Mouse (Mus musculus): ENCODE data around the gene Tgoln1. TPM values are rescaled to one million over a fixed set of nuclear protein-coding genes. Genes with fewer than 3 reads are reported as not detected.

Gene Tgoln1
- polyA plus RNA-seq, 1 experiment, result 2.9 TPM

DNA sequence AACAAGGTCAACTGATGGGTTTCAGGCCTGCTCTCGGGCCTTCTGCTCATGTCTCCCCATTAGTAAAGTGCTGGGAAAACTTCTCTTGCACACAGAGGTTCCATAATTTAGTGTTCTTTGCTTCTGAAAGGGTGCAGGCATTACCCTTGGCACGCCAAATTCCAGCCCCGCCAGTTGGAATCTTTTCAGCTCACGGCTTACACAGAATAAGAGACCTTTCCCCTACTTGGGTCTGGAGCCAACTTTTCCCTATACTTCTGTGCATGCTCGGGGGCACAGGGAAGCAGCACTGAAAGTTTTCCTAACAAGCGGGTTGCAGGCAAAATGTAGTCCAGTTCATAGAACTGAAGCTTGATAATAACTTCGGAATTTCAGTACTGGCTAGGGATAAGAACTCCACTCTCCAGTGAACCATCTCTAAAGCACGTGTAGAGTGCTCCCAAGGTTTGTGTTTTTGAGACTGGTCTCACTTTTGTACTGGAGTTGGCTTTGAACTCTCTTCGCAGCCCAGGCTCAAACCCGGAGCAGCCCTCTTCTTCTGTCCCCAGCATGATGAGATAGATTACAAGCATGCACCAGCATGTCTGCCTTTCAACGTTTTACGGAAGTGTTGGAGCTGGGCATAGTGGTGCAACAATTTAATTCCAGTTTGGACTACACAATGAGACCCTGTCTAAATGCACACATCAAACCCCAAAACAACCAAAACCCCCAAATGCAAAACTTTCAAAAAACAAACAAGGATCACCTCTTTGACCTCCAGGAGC lies 17.8 kb downstream of the Tgoln1 start:
- H3K4me1 ChIP-seq, result peaks cover 58% of the 10 kb centered on the region
- peak overlapping the region; percentile 98 for H3K4me3 ChIP-seq (replicated peaks)
- H3K36me3 ChIP-seq (replicated peaks; ENCODE audit: low read length), result peaks cover 39% of the 10 kb centered on the region
- TF ChIP-seq GATA1 (IDR thresholded peaks at IDR 0.05; ENCODE audit: borderline replicate concordance, low read length) (no peak), FLI1 (IDR thresholded peaks at IDR 0.05; ENCODE audit: low read length) (no peak)
- H3K27me3 ChIP-seq (replicated peaks), result no peaks in the 10 kb centered on the region
- H3K9me3 ChIP-seq, result no peaks in the 10 kb centered on the region

DNA sequence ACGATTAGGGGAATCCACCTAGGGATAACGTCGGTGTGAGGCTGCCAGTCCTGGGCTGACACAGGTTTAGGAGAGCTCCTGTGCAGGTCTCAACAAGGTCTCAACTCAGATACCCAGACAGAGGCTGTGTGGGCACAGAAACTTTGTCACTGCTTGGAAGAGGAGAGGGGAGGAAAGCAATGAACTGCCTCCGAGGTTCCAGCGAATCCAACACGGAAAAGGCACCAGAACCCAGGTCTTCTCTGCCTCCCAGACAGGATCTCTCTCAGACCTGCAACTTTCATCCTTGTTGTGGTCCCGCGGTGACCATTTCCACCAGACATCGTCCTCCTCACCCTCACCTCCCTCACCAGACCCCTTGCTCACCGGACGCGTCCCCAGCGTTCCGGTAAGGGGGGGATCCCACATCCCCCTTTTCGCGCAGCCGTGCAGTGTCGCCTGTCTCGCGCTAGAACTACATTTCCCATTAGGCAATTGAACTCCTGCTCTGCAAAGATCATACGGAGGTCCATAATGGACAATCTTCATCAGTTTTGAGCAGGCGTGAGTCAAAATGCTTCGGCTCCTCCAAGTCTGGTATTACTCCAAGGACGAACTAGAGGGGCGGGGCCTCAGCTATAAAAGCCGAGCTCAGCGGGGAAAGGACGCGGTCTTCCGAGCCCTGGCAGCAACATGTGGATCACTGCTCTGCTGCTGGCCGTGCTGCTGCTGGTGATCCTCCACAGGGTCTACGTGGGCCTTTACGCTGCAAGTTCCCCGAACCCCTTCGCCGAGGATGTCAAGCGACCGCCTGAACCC lies 18.6 kb downstream of the Tgoln1 start, which contains the start of the genes Elmod3 and Retsat:
Elmod3 (minus strand) TSS at position 458 of the 798 bp plus-strand sequence.
Retsat (plus strand) TSS at position 520 of the 798 bp plus-strand sequence.
- H3K36me3 ChIP-seq (replicated peaks; ENCODE audit: low read length), result peaks cover 38% of the 10 kb centered on the region
- no peaks in the 10 kb centered on the region for H3K9me3 ChIP-seq
- peaks cover 49% of the 10 kb centered on the region for H3K4me1 ChIP-seq
- no peaks in the 10 kb centered on the region for H3K27me3 ChIP-seq (replicated peaks)
- H3K4me3 ChIP-seq (replicated peaks), result peak within 1 kb of the TSS; percentile 98
- TF ChIP-seq FLI1 (IDR thresholded peaks at IDR 0.05; ENCODE audit: low read length) (no peak), GATA1 (IDR thresholded peaks at IDR 0.05; ENCODE audit: borderline replicate concordance, low read length) (no peak)

DNA sequence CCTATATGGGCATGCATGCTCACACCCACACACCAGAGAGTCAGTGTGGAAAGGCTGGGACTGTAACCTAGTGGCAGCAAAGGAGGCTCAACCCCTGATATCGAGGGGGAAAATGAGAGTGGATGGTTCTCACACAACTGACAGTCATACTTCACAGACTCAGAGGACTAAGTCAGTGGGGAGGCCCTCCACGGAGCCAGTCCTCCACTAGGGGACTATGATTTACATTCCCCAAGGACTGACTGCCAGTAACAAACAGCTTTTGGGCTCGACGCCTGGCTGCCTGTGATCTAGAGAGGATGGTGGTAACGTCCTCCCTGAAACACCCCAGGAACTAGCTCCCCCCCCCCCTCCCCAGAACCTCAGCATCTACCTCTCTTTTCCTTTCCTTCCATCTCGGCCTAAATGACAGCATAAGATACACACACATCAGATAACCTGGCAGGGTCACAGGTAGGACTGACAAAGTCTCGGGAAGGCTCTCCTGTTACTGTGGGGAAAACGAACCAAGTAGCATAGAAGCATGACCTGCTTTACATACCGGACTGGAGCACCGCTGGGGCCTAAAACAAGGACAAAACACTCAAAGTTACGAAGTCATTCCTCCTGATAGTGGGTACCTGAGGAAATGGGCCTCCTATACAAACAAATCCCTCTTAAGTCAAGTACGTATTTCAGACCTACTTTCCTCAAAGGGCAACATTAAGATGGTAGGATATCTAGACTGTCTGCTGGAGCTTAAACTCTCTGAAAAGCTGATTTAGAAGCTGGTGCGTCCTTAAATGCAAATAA lies 19.5 kb downstream of the Tgoln1 start:
- H3K9me3 ChIP-seq, result no peaks in the 10 kb centered on the region
- H3K4me3 ChIP-seq (replicated peaks), result peak overlapping the region; percentile 98
- H3K27me3 ChIP-seq (replicated peaks), result no peaks in the 10 kb centered on the region

DNA sequence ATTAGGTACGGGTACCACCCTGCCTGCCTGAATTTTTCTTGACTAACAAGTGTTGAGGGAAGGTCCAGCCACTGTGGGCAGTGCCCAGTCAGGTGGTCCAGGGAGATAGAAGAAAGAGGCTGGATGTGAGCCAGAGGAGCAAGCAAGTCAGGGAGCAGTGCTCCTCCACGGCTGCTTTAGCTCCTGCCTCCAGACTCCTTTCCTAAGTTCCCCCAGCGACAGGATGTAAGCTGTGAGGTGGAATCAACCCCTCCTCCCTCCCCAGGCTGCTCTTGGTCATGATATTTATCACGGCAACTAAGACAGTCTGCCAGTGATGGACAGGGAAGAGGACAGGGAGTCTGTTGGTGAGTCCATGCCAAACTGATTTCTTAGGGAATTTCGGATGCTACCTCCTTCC lies 22.9 kb downstream of the Tgoln1 start:
- H3K27me3 ChIP-seq (replicated peaks), result no peaks in the 10 kb centered on the region
- H3K4me1 ChIP-seq, result peaks cover 27% of the 10 kb centered on the region
- peaks cover 37% of the 10 kb centered on the region for H3K36me3 ChIP-seq (replicated peaks; ENCODE audit: low read length)
- no peaks in the 10 kb centered on the region for H3K9me3 ChIP-seq
- H3K4me3 ChIP-seq (replicated peaks), result no peak overlapping the region
- TF ChIP-seq FLI1 (IDR thresholded peaks at IDR 0.05; ENCODE audit: low read length), result no peak
- TF ChIP-seq GATA1 (IDR thresholded peaks at IDR 0.05; ENCODE audit: borderline replicate concordance, low read length), result no peak

More for the DNA sequence above, 19.5 kb downstream of the Tgoln1 start:
- TF ChIP-seq GATA1 (IDR thresholded peaks at IDR 0.05; ENCODE audit: borderline replicate concordance, low read length) (no peak), FLI1 (IDR thresholded peaks at IDR 0.05; ENCODE audit: low read length) (no peak)
- H3K4me1 ChIP-seq, result peaks cover 47% of the 10 kb centered on the region
- peaks cover 37% of the 10 kb centered on the region for H3K36me3 ChIP-seq (replicated peaks; ENCODE audit: low read length)

DNA sequence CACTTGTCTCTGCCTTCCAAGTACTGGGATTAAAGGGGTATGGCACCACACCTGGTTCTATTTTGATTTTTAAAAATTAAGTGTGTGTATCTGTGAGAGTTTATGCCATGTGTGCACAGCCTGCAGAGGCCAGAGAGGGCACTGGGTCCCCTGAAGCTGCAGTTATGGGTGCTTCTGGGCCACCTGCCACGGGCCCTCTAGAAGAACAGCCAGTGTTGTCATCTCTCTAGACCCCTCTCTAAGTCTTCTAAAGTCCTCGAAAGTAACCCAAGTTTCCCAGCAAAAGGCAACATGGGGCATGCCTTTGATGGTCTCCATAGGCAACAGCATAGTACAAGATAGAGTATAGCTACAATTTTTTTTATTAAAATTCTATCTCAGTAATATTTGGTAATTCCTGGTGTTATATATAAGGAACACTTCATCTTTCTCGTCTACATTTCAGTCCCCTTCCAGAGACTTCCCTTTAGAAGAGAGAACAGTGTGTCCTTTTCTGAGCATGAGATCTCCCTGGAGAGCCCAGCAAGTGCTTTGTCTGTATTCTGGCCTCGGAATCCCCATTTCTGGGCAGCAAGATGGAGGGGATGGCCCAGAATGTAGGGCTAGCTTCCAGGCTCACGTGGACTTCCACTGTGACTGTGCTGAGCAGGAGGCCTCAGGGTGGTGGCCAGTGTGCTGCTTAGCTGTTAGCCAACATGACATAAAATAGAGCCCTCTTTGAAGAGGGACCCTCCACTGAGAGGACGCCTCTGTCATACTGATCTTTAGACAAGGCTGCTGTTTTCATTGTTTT lies 23.6 kb downstream of the Tgoln1 start:
- Histone ChIP-seq H3K27me3 (replicated peaks) (no peaks in the 10 kb centered on the region), H3K36me3 (replicated peaks; ENCODE audit: low read length) (peaks cover 39% of the 10 kb centered on the region)
- no peak for TF ChIP-seq FLI1 (IDR thresholded peaks at IDR 0.05; ENCODE audit: low read length)
- no peak for TF ChIP-seq GATA1 (IDR thresholded peaks at IDR 0.05; ENCODE audit: borderline replicate concordance, low read length)

DNA sequence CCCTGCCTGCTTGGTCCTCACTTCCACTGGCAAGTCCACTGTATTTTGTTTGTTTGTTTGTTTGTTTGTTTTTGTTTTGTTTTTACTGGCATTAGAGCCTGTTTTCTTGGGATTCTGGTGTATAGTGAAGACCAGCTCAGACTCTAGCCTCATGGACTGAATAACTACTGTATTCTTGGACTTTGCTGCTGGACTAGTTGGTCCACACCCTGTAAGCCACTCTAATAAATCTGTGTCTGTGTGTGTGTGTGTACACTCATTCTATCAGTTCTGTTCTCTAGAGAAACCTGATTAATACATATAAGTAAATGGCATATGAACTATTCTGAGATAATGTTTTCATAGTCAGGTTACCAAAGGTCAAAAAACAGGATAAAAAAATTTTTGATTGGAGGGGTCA lies 26.7 kb downstream of the Tgoln1 start:
- Histone ChIP-seq H3K4me1 (peaks cover 7% of the 10 kb centered on the region; the same call in 1 of the 2 replicates), H3K9me3 (no peaks in the 10 kb centered on the region), H3K27me3 (replicated peaks) (no peaks in the 10 kb centered on the region), H3K4me3 (replicated peaks) (no peak overlapping the region), H3K36me3 (replicated peaks; ENCODE audit: low read length) (peaks cover 67% of the 10 kb centered on the region)
- TF ChIP-seq GATA1 (IDR thresholded peaks at IDR 0.05; ENCODE audit: borderline replicate concordance, low read length) (no peak), FLI1 (IDR thresholded peaks at IDR 0.05; ENCODE audit: low read length) (no peak)

More for the DNA sequence above, 23.6 kb downstream of the Tgoln1 start:
- H3K4me3 ChIP-seq (replicated peaks), result no peak overlapping the region
- no peaks in the 10 kb centered on the region for H3K9me3 ChIP-seq
- H3K4me1 ChIP-seq, result peaks cover 25% of the 10 kb centered on the region

DNA sequence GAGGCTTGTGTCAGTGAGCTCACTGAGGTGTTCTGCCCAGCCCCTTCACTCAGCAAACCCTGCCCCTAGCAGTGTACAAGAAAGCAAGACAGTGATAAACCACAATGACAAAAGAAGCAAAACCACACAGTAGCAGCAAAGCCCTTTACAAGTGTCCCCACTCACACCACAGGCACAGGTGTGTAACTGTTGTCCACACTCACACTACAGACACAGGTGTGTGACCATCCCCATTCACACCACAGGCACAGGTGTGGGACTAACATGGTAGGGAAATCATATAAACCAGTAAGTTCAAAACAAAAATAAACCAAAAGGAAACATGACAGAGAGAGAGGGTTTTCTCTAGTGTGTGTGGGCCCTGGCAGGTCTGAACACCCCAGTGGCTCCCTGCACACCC lies 28.5 kb downstream of the Tgoln1 start:
- H3K36me3 ChIP-seq (replicated peaks; ENCODE audit: low read length), result peaks cover 65% of the 10 kb centered on the region
- H3K9me3 ChIP-seq, result no peaks in the 10 kb centered on the region
- peaks cover 4% of the 10 kb centered on the region for H3K27me3 ChIP-seq (replicated peaks)
- TF ChIP-seq FLI1 (IDR thresholded peaks at IDR 0.05; ENCODE audit: low read length) (no peak), GATA1 (IDR thresholded peaks at IDR 0.05; ENCODE audit: borderline replicate concordance, low read length) (no peak)
- H3K4me3 ChIP-seq (replicated peaks), result no peak overlapping the region
- H3K4me1 ChIP-seq, result peaks cover 7% of the 10 kb centered on the region; the same call in 1 of the 2 replicates

DNA sequence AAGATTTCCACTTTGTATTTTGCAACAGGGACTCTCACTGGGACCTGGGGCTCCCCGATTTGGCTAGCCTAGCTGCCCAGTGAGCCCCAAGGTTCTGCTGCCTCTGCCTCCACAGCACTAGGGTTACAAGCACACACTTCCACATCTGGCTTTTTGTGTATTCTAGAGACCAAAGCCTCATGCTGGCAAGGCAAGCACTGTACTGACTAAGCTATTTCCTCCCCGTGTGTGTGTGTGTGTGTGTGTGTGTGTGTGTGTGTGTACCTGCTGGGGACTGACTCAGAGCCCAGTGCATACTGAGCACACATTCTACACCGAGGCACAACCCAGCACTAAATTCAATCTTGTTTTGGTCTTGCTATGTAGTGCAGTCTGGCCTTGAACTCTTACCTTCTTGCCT lies 30.1 kb downstream of the Tgoln1 start:
- Histone ChIP-seq H3K36me3 (replicated peaks; ENCODE audit: low read length) (peaks cover 52% of the 10 kb centered on the region), H3K4me1 (peaks cover 14% of the 10 kb centered on the region), H3K9me3 (no peaks in the 10 kb centered on the region), H3K27me3 (replicated peaks) (peaks cover 4% of the 10 kb centered on the region), H3K4me3 (replicated peaks) (no peak overlapping the region)
- TF ChIP-seq GATA1 (IDR thresholded peaks at IDR 0.05; ENCODE audit: borderline replicate concordance, low read length), result no peak
- no peak for TF ChIP-seq FLI1 (IDR thresholded peaks at IDR 0.05; ENCODE audit: low read length)

DNA sequence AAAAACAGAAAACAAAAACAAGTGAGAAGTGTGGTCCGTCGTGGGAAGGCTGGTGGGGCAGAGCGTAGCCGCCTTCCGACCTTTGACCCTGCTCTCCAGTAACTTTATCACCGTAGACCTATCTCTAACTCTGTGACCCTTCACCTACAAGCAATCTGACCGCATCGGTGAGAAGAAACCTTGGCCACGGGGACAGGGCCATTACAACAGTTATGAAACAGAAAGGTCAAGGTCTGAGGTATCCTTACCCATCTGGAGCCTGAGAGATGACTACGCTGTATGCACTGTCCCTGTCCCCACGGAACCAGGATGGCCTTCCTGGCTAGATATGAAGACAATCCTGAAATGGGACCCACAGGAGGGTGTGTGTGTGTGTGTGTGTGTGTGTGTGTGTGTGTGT lies 32.6 kb downstream of the Tgoln1 start:
- Histone ChIP-seq H3K27me3 (replicated peaks) (peaks cover 4% of the 10 kb centered on the region), H3K4me3 (replicated peaks) (no peak overlapping the region), H3K36me3 (replicated peaks; ENCODE audit: low read length) (peaks cover 57% of the 10 kb centered on the region), H3K4me1 (peaks cover 16% of the 10 kb centered on the region), H3K9me3 (no peaks in the 10 kb centered on the region)
- no peak for TF ChIP-seq FLI1 (IDR thresholded peaks at IDR 0.05; ENCODE audit: low read length)
- TF ChIP-seq GATA1 (IDR thresholded peaks at IDR 0.05; ENCODE audit: borderline replicate concordance, low read length), result no peak
